Mouse (Mus musculus): ENCODE measurements around the gene Xkr8. TPM values are rescaled to one million over a fixed set of nuclear protein-coding genes. Genes with fewer than 3 reads are reported as not detected.

The Xkr8 gene
- 1.7 and 4.3 TPM in 2 replicates for polyA plus RNA-seq (2012; rRNA removed)

GRCm38 (mm10) chr4:132732148-132732684, at the start of gene Xkr8:
TSS of gene Xkr8 (minus strand) at chr4:132732546.

GRCm38 (mm10) chr4:132767914-132768876, 35.8 kb upstream of the Xkr8 start, which contains the start of gene Rpa2:
TSS of gene Rpa2 (plus strand) at chr4:132768332.

GRCm38 (mm10) chr4:132756974-132757373, 24.6 kb upstream of the Xkr8 start, which contains the start of gene Smpdl3b:
TSS of gene Smpdl3b (minus strand) at chr4:132757252.

Other genes starting within 250 kb of the Xkr8 start
- 11.0 and 12.6 TPM in 2 replicates for gene Sesn2, start 222.0 kb downstream of the Xkr8 start, polyA plus RNA-seq (2012; rRNA removed)
- 144 and 165 TPM in 2 replicates for gene Atpif1, start 198.9 kb downstream of the Xkr8 start, polyA plus RNA-seq (2012; rRNA removed)
- gene Dnajc8, start 197.0 kb downstream of the Xkr8 start, polyA plus RNA-seq (2012; rRNA removed), result 10.1 and 13.4 TPM in 2 replicates
- gene Ptafr, start 168.5 kb downstream of the Xkr8 start, polyA plus RNA-seq (2012; rRNA removed), result 4.0 and 5.9 TPM in 2 replicates
- 16.8 and 17.1 TPM in 2 replicates for gene Eya3, start 93.6 kb downstream of the Xkr8 start, polyA plus RNA-seq (2012; rRNA removed)
- 6.8 and 8.0 TPM in 2 replicates for gene Smpdl3b, start 24.7 kb upstream of the Xkr8 start, polyA plus RNA-seq (2012; rRNA removed)
- 7.3 and 11.6 TPM in 2 replicates for gene Rpa2, start 35.8 kb upstream of the Xkr8 start, polyA plus RNA-seq (2012; rRNA removed)
- gene Themis2, start 63.8 kb upstream of the Xkr8 start, polyA plus RNA-seq (2012; rRNA removed), result 3.5 and 3.7 TPM in 2 replicates
- gene Ppp1r8, start 110.6 kb upstream of the Xkr8 start, polyA plus RNA-seq (2012; rRNA removed), result 17.0 and 17.8 TPM in 2 replicates
- 13.7 and 14.3 TPM in 2 replicates for gene Stx12, start 152.0 kb upstream of the Xkr8 start, polyA plus RNA-seq (2012; rRNA removed)
- 8.7 and 11.4 TPM in 2 replicates for gene Fam76a, start 190.0 kb upstream of the Xkr8 start, polyA plus RNA-seq (2012; rRNA removed)
- 2.6 TPM in 2 replicates for gene Fgr, start 241.5 kb upstream of the Xkr8 start, polyA plus RNA-seq (2012; rRNA removed)

Data from colon, adult 2 months (tissue).